Mouse (Mus musculus) cortical plate, adult 2 months (tissue): ENCODE measurements around the gene Sc5d.

Source experiments
- CTCF ChIP-seq: fragments of 200-500 bp; IDR thresholded peaks from 2 replicates; pipeline ENCODE4 v1.5.1; 2011; ENCODE audit warnings: mild to moderate bottlenecking, control low read depth, low read length; ENCODE audit not compliant: insufficient read depth; ENCODE audit errors: extremely low read depth
- POLR2A ChIP-seq: fragments of 200-500 bp; IDR thresholded peaks from 2 replicates; pipeline ENCODE4 v1.6.1; 2011; ENCODE audit warnings: mild to moderate bottlenecking, low read length, control low read depth; ENCODE audit not compliant: insufficient read depth; ENCODE audit errors: extremely low read depth

- TF ChIP-seq CTCF: no peak
- TF ChIP-seq POLR2A: no peak
These were observed 50.9 kb downstream of the Sc5d start for GRCm38 (mm10) chr9:42213142-42213541.
